Mouse (Mus musculus) kidney, adult 2 months (tissue): ENCODE data around the gene Zmiz1. TPM values are rescaled to one million over a fixed set of nuclear protein-coding genes. Genes with fewer than 3 reads are reported as not detected.

Experiments used
- DNase-seq: peaks from one replicate; pipeline ENCODE4 v3.0.0; 2021
- H3K27ac ChIP-seq: fragments of 200-500 bp; 2 replicates; pipeline ENCODE4 v1.5.1; 2012; ENCODE audit warnings: low read depth, low read length, control low read depth, inconsistent platforms; ENCODE audit not compliant: insufficient read depth
- H3K27me3 ChIP-seq: fragments of 200-500 bp; replicated peaks from 2 replicates; pipeline ENCODE4 v1.6.1; 2012; ENCODE audit warnings: mild to moderate bottlenecking, moderate library complexity, low read length, inconsistent platforms; ENCODE audit not compliant: control insufficient read depth, insufficient read depth
- H3K36me3 ChIP-seq: fragments of 200-500 bp; 2 replicates; pipeline ENCODE4 v1.6.1; 2012; ENCODE audit warnings: mild to moderate bottlenecking, moderate library complexity, low read length, inconsistent platforms; ENCODE audit not compliant: control insufficient read depth, insufficient read depth
- H3K4me1 ChIP-seq: fragments of 200-500 bp; 2 replicates; pipeline ENCODE4 v1.6.1; 2011; ENCODE audit warnings: low read length; ENCODE audit not compliant: control insufficient read depth, insufficient read depth
- H3K4me3 ChIP-seq: fragments of 200-500 bp; 2 replicates; pipeline ENCODE4 v1.5.1; 2011; ENCODE audit warnings: mild to moderate bottlenecking, low read depth, low read length, control low read depth; ENCODE audit not compliant: insufficient read depth
- CTCF ChIP-seq: fragments of 200-500 bp; conservative IDR thresholded peaks from 2 replicates; pipeline ENCODE4 v1.5.1; 2011; ENCODE audit warnings: low read depth, mild to moderate bottlenecking, control low read depth, low read length, moderate library complexity, mixed read lengths; ENCODE audit not compliant: insufficient read depth, insufficient read length
- POLR2A ChIP-seq: fragments of 200-500 bp; IDR thresholded peaks from one replicate; pipeline ENCODE4 v1.6.1; 2011; ENCODE audit warnings: low read depth, low read length, control low read depth
- WGBS: fragments of 180-500 bp; shearing (Covaris S2); methylation state at CpG from one replicate; pipeline ENCODE4 v1.1.7; 2018; 5-methylcytosine and 5-hydroxymethylcytosine counted together
- polyA plus RNA-seq: library from polyadenylated mRNA; depleted of rRNA; stranded (reverse); fragments of >200 nt; gene quantifications from 2 replicates; pipeline ENCODE4 v1.2.3, GENCODE M21; 2012

Gene Zmiz1
- polyA plus RNA-seq, 1 experiment, result 42.6 TPM

DNA sequence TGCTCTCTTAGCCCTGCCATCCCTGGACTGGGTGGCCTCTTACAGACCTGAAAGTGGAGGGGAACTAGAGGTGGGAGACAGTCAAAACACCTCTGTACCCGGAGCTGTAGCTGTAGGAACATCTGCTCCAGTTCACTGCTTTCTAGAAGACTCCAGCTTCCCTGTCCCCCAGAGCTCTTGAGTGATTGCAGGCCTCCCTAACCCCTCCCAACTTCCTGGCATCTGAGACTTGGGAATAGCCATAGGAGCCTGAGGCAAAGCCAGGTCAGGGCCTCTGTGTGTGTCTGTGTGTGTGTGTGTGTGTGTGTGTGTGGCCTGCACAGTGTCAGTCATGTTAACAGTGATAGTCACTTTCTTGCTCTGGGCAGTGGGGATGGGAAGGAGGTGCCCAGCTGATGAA, 102.7 kb downstream of the Zmiz1 start:
- no peak for TF ChIP-seq POLR2A
- TF ChIP-seq CTCF, result no peak
- no peak for DNase-seq
- WGBS, result 0% methylated on average over 1 of the region's 1 CpGs
- no peak overlapping the region for H3K4me3 ChIP-seq
- H3K27me3 ChIP-seq, result no peaks in the 10 kb centered on the region
- H3K27ac ChIP-seq, result no peak overlapping the region
- no peaks in the 10 kb centered on the region for H3K36me3 ChIP-seq
- H3K4me1 ChIP-seq, result peaks cover 20% of the 10 kb centered on the region

DNA sequence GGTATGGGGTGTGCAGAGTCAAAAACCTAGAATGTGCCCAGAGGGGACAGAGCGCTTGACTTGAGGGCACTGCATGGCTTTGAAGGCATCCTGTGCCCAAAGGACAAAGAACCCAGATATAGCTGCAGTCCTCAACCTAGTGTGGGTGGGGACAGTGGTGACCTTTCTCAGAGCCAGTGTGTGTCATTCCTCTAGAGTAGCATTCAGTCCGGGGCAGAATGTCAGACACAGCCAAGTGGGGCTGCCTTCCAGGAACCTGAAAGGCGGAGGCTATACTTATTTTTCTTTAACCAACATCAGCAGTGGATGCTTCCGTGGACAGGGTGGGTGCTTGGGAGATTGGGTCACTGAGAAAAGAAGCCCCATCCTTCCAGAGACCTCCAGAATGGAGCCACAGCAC, 103.5 kb downstream of the Zmiz1 start:
- TF ChIP-seq CTCF, result no peak
- TF ChIP-seq POLR2A, result no peak
- no peak for DNase-seq
- H3K27me3 ChIP-seq, result no peaks in the 10 kb centered on the region
- peaks cover 13% of the 10 kb centered on the region for H3K4me1 ChIP-seq
- no peak overlapping the region for H3K27ac ChIP-seq
- H3K36me3 ChIP-seq, result no peaks in the 10 kb centered on the region
- WGBS, result 58% methylated on average over 4 of the region's 4 CpGs
- H3K4me3 ChIP-seq, result no peak overlapping the region

DNA sequence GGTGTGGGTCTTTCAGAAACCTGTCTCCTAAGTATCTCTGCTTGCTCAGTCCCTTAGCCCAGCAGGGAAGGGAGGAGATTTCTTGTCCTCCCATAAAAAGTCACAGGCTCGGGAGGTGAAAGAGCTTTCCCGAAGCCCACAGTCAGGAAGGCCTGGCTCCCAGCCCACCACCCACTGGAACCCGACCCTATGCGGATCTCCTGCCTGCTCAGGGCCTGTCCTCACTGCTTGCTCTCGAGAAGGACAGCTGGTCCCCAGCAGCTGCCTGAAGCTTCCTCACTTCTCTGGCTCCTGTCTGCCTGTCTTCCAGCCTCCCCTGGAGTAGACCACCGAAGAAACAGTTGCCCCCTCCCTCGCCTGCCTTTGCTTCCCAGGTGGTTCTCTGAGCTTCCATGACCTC, 103.9 kb downstream of the Zmiz1 start:
- Histone ChIP-seq H3K4me3 (no peak overlapping the region), H3K4me1 (peaks cover 8% of the 10 kb centered on the region), H3K36me3 (no peaks in the 10 kb centered on the region), H3K27ac (no peak overlapping the region), H3K27me3 (no peaks in the 10 kb centered on the region)
- no peak for TF ChIP-seq POLR2A
- TF ChIP-seq CTCF, result no peak
- whole genome bisulfite sequencing, result 75% methylated on average over 7 of the region's 7 CpGs
- DNase-seq, result no peak

DNA sequence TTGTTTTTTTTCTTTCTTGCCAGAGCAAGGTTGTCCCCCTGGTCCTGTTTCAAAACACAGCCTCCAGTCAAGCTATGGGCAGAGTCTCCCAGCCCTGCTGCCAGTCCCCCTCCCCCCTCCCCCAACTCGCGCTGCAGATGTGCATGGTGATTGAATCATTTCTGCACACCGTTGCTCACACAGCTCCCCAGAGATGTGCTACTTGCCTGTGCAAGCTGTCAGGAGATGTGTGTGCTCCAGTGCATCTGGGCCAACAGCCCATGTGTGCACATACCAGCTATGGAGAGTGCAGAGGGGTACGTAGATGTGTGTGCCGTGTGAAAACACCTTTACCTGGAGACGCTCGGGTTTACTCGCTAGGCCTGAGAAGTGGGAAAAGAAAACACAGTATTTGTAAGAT, 105.6 kb downstream of the Zmiz1 start:
- WGBS, result 72% methylated on average over 8 of the region's 8 CpGs
- Histone ChIP-seq H3K4me3 (no peak overlapping the region), H3K4me1 (peaks cover 7% of the 10 kb centered on the region), H3K36me3 (no peaks in the 10 kb centered on the region), H3K27ac (no peak overlapping the region), H3K27me3 (no peaks in the 10 kb centered on the region)
- no peak for DNase-seq
- TF ChIP-seq CTCF, result no peak
- no peak for TF ChIP-seq POLR2A

DNA sequence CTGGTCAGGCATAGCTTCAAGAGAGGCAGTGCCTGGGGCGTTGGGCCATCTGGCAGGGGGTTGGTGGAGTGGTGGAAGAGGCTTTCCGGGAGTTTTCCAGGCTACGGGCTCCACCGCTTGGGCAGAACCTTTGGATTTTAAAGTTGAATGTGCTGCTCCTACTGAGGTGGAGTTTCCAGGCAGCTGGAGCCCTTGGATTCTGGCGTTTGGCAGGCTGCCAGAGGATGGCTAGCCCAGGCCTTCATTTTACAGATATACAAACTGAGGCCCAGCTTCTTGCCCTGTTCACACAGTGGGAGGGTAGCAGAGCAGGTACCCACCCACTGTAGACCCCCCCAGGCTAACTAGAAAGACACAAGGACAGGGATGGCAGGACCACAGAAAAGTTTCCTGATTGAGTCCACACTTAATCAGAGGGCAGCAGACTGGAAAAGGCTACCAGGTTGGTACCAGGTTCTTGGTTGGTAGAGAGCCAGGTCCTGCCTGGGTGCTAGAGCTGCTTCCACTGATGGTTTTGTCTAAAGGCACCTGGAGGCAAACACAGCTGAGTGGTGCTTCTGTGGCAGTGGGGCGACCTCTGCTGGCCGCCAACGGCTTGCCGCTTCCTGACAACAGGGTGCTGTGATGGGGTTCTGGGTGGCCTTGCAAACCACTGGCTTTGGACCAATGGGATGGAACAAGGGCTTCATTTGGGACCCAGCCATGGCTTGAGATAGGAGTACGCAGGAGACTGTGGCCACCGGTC, 106.5 kb downstream of the Zmiz1 start:
- H3K27me3 ChIP-seq, result no peaks in the 10 kb centered on the region
- no peak overlapping the region for H3K4me3 ChIP-seq
- peak; percentile 92 for DNase-seq
- H3K36me3 ChIP-seq, result no peaks in the 10 kb centered on the region
- H3K4me1 ChIP-seq, result peaks cover 7% of the 10 kb centered on the region
- WGBS, result 13% methylated on average over 11 of the region's 11 CpGs
- TF ChIP-seq CTCF (peak; percentile 94), POLR2A (no peak)
- no peak overlapping the region for H3K27ac ChIP-seq

DNA sequence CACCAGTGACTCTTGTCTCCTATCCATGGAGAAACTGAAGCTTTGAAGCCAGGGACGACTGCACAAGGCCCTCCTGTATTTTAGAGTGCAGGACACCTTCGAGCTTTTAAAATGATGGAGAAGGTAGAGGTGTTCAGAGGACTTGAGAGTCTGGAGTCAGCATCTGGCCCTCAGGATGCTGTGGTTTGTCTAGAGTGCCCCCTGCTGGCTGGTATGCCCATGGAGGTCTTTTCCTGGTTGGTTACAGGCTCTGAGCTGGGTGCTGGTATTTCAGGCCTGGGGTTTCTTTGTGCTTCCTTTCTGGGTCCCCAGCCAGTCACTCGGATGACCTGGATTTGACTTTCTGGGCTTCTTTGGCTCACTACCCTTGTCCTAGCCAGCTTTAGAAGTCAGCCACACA, 108.3 kb downstream of the Zmiz1 start:
- DNase-seq, result peak; percentile 84
- WGBS, result 35% methylated on average over 3 of the region's 3 CpGs

DNA sequence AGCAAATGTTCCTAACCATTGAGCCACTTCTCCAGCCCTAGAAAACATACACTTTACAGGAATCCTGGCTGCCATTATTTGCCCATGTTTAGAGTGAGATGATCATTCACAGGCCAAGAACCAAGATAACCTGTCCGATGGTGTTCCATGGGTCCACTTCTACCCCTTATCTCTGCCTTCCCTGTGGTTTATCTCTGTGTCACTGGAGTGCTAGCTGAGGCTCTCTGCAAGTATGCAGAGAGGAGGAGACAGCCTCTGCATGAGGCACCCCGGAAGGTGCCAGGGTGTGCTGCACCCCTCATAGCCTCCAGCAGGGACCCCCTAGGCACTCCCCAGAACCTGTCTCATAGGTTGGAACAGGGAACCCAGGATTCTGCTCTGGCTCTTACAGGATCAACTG, 108.9 kb downstream of the Zmiz1 start:
- WGBS, result 88% methylated on average over 2 of the region's 2 CpGs
- Histone ChIP-seq H3K27me3 (no peaks in the 10 kb centered on the region), H3K36me3 (no peaks in the 10 kb centered on the region; the same call in 1 of the 2 replicates), H3K4me3 (no peak overlapping the region), H3K4me1 (peaks cover 7% of the 10 kb centered on the region; the same call in 1 of the 2 replicates), H3K27ac (no peak overlapping the region)
- no peak for DNase-seq
- TF ChIP-seq CTCF (no peak), POLR2A (no peak)

More for the DNA sequence above, 108.3 kb downstream of the Zmiz1 start:
- Histone ChIP-seq H3K27me3 (no peaks in the 10 kb centered on the region), H3K4me1 (peaks cover 7% of the 10 kb centered on the region), H3K27ac (no peak overlapping the region), H3K36me3 (no peaks in the 10 kb centered on the region; the same call in 1 of the 2 replicates), H3K4me3 (no peak overlapping the region)
- TF ChIP-seq CTCF, result peak; percentile 72
- no peak for TF ChIP-seq POLR2A
